Mouse (Mus musculus) R1 (cell line): ENCODE measurements around the gene Gm20481.
"Not testable (repeated sequence)": the region's sequence is repeated elsewhere in the genome, so short reads cannot be mapped to it uniquely, and the experiment has no call there.

ENCODE experiments used
- DNase-seq: peaks from one replicate; pipeline ENCODE4 v3.0.0-alpha.2; 2018; ENCODE audit warnings: low read depth, low spot score

The Gm20481 gene

DNA sequence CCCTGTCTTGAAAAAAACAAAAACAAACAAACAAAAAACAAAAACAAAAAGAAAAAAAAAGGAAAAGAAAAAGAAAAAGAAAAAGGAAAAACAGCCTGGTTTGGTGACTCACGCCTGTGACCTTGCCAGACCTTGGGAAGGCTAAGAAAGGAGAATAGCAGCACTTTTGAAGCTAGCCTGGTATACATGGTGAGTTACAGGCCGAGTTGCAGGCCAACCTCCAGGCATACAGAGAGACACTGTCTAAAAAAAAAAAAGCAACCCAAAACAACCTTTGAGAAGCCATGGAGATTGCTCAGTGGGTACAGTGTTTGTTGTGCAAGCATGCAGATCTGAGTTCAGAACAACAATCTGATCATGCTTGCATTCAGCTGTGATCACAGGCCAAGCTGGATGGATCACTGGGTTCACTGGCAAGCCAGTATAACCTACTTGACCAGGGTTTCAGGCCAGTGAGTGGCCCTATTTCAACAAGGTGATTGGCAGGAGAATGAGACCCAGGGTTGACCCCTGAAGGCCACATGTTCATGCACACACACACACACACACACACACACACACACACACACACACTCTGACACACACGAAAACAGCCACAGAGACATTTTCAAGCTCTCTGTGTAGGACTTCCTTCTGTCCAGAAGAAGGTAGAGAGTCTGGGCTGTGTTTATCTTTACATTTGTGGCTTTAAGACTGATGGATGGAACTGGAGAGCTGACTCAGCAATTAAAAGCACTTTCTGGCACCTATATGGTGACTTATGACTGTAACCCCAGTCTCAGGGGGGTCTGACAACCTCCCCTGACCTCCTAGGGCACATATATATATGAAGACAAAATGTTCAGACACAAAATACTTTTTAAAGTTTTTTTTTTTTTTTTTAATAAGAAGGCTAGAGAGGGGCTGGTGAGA is 6.1 kb downstream of the Gm20481 start:
- no peak for DNase-seq

DNA sequence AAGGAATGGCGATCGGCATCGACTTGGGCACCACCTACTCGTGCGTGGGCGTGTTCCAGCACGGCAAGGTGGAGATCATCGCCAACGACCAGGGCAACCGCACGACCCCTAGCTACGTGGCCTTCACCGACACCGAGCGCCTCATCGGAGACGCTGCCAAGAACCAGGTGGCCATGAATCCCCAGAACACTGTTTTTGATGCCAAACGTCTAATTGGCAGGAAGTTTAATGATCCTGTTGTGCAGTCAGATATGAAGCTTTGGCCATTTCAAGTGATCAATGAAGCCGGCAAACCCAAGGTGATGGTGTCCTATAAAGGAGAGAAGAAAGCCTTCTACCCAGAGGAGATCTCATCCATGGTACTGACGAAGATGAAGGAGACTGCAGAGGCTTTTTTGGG is 7.3 kb downstream of the Gm20481 start:
- DNase-seq, result no peak

DNA sequence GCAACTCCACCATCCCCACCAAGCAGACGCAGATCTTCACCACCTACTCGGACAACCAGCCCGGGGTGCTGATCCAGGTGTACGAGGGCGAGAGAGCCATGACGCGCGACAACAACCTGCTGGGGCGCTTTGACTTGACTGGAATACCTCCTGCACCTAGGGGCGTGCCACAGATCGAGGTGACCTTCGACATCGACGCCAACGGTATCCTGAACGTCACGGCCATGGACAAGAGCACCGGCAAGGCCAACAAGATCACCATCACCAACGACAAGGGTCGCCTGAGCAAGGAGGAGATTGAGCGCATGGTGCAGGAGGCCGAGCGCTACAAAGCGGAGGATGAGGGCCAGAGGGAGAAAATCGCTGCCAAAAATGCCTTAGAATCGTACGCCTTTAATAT is 8.5 kb downstream of the Gm20481 start:
- DNase-seq, result no peak

DNA sequence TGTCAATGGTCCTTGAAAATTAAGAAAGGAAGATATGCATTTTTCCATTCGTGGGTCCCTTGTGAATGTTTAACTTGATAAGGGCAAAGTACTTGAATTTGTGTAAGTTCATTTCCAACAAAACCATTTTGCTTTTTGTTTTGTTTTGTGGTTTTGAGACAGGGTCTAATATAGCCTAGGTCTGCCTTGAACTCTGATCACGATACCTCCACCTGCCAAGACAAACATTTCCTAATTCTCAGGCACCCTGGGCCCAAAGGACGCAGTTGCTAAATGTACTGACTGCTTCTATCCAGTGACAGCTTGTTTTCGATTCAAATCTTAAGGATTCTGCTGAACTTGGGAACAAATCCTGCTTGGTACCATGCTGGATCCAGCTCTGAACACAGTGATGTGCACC is 9.9 kb downstream of the Gm20481 start:
- DNase-seq, result no peak

DNA sequence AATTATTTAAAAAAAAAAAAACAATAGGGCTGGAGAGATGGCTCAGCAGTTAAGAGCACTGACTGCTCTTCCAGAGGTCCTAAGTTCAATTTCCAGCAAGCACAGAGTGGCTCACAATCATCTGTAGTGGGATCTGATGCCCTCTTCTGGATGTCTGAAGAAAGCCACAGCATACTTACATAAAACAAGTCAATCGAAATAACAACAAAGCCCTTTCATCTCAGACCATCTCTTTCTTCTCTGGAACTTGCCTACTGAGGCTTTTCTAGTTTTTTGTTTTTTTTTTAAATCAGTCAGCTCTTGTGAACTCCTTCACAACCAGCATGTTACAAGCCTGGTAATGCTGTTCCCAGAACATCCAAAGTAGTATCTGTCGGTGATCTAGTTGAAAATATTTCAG is 10.9 kb downstream of the Gm20481 start:
- DNase-seq, result peak; percentile 76

DNA sequence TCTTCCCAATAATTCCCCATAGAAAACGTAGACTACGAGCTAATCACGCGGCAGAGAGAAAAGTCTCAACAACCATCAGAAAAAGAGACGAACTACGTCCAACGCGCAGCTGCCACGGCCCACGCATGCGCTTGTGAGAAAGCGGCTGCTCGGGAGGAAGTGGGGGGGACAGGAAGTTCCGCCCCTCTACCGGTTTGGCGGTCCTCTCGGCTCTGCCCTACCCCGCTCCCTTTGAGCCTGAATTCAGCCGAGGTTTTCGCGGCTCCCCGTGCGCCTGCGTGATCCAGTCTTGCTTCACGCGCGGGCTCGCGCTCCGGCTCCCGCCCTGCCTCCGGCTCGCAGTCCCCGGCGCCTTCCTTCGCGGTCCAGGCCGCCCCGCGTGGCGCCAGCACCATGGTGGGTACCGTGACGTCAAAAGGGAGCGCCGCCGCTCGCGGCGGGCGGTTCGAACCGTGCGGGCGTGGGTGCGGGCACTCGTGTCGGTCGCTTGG is 12.0 kb downstream of the Gm20481 start, which contains the start of gene Lsm2:
TSS of gene Lsm2 (plus strand) at position 173 of the 491 bp plus-strand sequence.
- DNase-seq, result peak; percentile 95

- DNase-seq, result no peak
Measured at GRCm38 (mm10) chr17:34982328-34982727, 12.6 kb downstream of the Gm20481 start.

DNA sequence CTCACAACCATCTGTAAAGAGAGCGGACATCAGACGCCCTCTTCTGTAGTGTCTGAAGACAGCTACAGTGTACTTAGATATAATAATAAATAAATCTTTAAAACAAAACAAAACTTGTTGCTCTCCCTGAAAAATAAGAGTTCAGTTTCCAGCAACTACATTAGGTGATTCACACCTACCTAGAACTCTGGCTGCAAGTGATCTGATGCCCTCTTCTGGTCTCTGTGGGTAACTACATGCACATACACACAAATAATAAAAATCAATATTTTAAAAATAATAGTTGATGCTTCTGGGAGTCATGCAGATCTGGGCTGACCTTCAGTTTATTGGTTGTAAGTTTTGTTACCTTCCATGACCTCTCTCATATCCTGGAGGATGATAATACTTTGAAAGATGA is 14.5 kb downstream of the Gm20481 start:
- DNase-seq, result peak; percentile 60

- no peak for DNase-seq
Measured at GRCm38 (mm10) chr17:34994751-34995150, 25.0 kb downstream of the Gm20481 start.

DNA sequence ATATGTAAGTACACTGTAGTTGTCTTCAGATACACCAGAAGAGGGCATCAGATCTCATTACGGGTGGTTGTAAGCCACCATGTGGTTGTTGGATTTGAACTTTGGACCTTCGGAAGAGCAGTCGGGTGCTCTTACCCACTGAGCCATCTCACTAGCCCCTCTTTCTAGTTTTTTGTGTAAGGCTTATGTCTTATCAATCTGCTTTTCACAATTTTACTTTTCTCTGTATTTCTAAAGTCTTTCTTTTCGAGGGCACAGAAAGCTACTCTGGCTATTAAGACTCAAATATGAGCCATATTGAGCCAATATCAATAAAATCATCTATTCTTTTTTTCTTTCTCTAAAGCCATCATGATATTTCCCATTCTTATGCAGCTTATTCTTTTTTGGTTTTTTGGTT is 25.5 kb downstream of the Gm20481 start:
- DNase-seq, result not testable (repeated sequence)

DNA sequence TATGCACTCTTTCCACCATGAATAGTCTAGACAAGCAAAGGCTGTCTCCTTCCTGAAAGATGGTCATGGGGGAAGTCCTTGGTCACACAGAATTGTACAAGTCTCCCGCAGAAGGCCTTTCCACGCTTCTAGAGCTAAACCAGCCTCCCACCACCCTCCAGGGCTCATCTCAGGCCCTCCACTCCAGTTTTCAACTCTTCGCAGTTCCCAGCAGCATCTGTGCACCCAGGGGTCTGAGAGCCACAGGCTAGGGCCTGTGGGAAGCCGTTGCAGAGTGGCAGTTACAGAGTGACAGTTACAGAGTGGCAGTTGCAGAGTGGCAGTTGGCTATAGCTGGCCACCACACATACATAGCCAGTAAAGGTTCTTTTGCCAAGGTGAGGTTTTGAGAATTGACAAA is 26.2 kb downstream of the Gm20481 start:
- not testable (repeated sequence) for DNase-seq

DNA sequence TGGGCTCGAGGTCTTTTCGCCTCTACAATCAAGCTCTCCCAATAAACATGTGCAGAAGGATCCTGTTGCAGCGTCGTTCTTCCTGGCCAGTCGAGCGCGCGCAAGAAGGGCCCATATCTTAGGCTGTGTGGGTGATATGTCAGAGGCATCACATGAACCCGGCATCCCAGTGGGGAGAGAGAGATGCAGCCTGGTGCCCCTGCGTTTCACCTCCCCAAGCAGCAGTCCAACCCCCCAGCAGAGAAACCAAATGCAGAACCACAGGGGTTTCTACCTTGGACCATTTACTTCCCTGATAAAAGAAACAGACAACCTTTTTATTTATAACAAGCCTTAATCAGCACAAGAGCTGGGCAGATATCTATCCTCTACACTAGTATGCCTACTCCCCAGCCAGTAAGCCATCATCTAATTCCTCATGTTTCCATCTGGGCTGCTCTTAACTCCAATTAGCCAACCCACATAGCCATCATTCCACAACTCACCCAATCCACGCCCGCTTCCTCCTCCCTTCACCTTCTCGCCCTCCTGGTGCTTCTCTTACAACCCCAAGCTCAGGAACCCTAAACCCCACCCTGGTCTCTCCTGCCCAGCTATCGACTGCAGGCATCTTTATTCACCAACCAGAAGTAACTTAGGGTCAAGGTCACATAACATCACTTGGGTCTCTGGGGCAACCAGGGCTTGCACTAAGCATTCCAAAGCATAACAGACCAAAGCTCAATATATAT is 26.9 kb downstream of the Gm20481 start:
- DNase-seq, result peak; percentile 62

- no peak for DNase-seq
Measured at GRCm38 (mm10) chr17:34997142-34997483, 27.4 kb downstream of the Gm20481 start.

DNA sequence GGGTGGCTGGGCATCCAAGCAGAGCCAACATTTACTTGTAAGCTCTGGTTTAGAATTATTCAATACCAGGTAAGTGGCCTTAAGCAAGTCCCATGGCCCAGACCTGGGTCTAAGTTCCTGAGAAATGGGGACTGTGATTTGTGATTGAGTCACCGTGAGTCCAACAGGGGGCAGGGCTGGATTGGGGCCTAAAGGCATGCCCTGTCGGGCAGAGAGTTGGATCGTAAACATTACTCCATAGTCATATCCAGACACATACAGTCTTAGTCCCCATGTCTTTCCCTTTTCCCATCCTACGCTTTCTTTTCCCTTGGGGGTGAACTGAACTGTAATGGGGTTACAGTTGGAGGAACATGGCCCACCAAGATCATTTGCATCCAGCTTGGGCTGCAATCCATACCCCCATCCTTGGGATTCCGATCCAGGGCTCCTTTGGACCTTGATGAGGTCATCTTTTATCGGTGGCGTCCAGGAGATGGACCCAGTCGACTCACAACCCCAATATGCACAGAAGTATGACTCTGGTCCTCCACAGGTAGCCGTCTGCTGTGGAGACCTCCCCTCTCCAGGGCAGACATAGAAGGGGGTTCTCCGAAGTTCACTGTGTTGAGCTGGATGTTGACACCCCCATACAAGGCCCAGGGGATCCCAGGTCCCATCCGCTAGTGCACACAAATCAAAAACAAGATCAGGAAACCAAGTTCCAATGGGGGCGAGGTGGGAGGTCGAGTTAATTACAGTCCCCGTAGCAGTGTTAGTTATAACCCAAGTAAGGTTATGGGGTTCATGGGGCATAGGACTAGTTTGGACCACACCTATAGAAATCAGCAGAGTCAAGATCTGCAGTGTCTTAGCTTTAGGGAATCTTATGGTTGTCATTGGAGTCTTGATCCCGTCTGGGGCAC is 29.1 kb downstream of the Gm20481 start:
- no peak for DNase-seq

DNA sequence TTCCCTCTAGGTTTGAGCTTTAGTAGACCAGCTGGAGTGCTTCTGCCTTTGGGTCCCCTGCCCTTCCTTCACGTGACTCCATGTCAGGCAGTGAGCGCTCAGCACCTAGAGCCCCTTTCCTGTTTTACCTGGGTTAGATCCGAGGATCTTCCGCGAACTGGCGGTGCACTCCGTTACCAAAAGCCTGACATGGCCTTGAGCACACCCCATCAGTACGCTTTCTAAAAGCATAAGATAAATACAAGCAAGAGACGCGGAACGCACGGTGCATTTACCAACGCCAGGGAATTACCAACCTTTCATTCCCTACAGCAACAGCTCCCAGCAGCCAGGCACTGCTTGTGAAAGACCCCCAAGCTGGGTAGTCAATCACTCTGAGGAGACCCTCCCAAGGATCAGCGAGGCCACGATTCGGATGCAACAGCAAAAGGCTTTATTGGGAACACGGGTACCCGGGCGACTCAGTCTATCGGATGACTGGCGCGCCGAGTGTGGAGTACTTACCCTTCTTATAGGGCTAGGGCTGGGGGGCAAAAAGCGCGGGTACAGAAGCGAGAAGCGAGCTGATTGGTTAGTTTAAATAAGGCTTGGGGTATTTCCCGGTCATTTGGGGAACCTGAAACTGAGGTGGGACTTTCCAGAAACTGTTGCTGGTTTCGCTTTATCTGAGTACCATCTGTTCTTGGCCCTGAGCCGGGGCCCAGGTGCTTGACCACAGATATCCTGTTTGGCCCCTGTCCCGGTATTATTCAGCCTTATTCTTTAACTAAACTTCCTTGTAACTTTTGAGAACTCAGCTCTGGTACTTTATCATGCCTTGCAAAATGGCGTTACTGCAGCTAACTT is 30.4 kb downstream of the Gm20481 start:
- peak; percentile 66 for DNase-seq

DNA sequence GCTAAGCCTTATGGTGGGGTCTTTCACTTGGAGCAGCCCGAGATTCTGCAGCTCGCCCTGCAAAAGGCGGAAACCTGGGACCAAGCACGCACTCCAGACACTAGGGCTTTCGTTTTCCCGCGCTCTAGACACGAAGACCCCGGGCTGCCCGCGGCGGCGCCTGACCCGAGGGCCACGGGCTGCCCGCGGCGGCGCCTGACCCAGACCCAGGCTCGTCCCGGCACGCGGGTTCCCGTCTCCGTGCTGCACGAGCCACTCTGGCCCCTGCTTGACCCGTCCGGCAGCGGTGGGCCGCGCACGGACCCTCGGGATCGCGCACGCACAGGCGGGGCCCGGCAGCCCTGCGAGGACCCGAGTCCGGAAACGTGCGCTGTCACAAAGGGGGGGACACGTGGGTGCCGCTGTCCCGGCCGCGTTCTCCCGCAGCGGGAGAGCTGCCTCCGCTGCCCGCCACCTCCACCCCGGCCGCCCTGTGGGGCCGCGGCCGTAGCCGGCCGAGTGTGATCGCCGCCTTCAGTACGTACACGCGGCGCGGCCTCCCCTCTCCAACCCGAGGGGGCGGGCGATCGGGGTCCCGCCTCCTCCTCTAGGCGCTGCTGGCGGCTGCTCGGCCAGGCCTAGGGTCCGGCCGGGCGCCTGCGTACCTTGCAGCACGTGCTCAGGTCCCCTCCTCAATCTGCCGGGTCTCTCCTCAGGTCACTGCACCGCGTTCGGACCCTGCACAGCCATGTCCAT is 31.2 kb downstream of the Gm20481 start, which contains the start of gene Vars:
TSS of gene Vars (plus strand) at position 271 of the 735 bp plus-strand sequence.
- DNase-seq, result peak; percentile 94

DNA sequence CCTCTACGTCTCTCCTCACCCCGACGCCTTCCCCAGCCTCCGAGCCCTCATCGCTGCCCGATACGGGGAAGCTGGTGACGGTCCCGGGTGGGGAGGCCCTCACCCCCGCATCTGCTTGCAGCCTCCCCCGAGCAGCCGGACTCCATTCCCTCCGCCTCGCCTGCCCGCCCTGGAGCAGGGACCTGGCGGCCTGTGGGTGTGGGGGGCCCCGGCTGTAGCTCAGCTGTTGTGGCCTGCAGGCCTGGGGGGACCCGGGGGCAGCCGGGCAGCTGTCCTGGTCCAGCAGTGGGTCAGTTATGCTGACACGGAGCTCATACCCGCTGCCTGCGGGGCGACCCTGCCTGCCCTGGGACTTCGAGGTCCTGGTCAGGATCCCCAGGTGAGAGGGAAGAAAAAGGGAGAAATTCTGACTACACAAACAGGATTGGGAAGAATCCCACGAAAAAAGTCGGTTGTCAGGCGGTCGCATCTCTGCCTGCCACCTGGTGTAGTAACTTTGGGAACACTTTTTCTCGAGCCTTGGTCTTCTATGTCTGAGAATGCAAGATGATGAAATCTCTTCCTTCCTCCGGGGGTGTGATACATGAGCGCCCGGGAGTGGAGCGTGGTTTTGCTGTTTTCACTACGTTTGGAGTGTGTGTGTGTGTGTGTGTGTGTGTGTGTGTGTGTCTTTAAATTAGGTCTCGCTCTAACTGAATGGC is 31.9 kb downstream of the Gm20481 start:
- DNase-seq, result peak; percentile 45

- no peak for DNase-seq
Measured at GRCm38 (mm10) chr17:35002153-35002865, 32.6 kb downstream of the Gm20481 start.
